Mouse (Mus musculus) urinary bladder, postnatal 25 days (tissue): ENCODE results near the gene Cd37.
A peak's percentile ranks its signal among the peaks of the same experiment; 100 is the strongest.

Source experiments
- DNase-seq: peaks from one replicate; pipeline ENCODE4 v3.0.0; 2022; ENCODE audit warnings: low spot score

Gene Cd37

GRCm38 (mm10) chr7:45238723-45239496 is at the start of gene Cd37:
Cd37 (minus strand) TSS chr7:45239115.
- no peak for DNase-seq

GRCm38 (mm10) chr7:45286486-45286885 is 47.6 kb upstream of the Cd37 start:
- DNase-seq: no peak

GRCm38 (mm10) chr7:45277136-45277760 is 38.3 kb upstream of the Cd37 start, which contains the start of gene Slc6a21:
Slc6a21 (plus strand) TSS chr7:45277513.
- DNase-seq: peak; percentile 81

- no peak for DNase-seq
Observed at GRCm38 (mm10) chr7:45273672-45274071, 34.8 kb upstream of the Cd37 start.

GRCm38 (mm10) chr7:45272786-45273412 is 34.0 kb upstream of the Cd37 start:
- no peak for DNase-seq

GRCm38 (mm10) chr7:45265518-45265917 is 26.6 kb upstream of the Cd37 start:
- no peak for DNase-seq

- no peak for DNase-seq
Observed at GRCm38 (mm10) chr7:45264348-45264747, 25.4 kb upstream of the Cd37 start.

GRCm38 (mm10) chr7:45263006-45263607 is 24.2 kb upstream of the Cd37 start:
- DNase-seq: no peak

GRCm38 (mm10) chr7:45262266-45262665 is 23.4 kb upstream of the Cd37 start:
- DNase-seq: no peak

- DNase-seq: no peak
Observed at GRCm38 (mm10) chr7:45259281-45259680, 20.4 kb upstream of the Cd37 start.

GRCm38 (mm10) chr7:45257063-45257840 is 18.3 kb upstream of the Cd37 start:
- DNase-seq: no peak

GRCm38 (mm10) chr7:45255822-45256221 is 16.9 kb upstream of the Cd37 start:
- peak; percentile 38 for DNase-seq

GRCm38 (mm10) chr7:45253806-45254205 is 14.9 kb upstream of the Cd37 start:
- DNase-seq: no peak

GRCm38 (mm10) chr7:45247666-45248065 is 8.8 kb upstream of the Cd37 start:
- DNase-seq: no peak

- DNase-seq: no peak
Observed at GRCm38 (mm10) chr7:45241389-45241749, 2.5 kb upstream of the Cd37 start.

GRCm38 (mm10) chr7:45240633-45241388 is 1.9 kb upstream of the Cd37 start, which contains the start of gene Slc6a16:
Slc6a16 (plus strand) TSS chr7:45241085.
- no peak for DNase-seq

GRCm38 (mm10) chr7:45240109-45240508 is 1.2 kb upstream of the Cd37 start:
- DNase-seq: no peak

- no peak for DNase-seq
Observed at GRCm38 (mm10) chr7:45237747-45238699, 892 bp downstream of the Cd37 start.

- no peak for DNase-seq
Observed at GRCm38 (mm10) chr7:45235656-45236180, 3.2 kb downstream of the Cd37 start.
